9 mouse cellular contexts compared by ENCODE assay signal in the genomic region with DNA sequence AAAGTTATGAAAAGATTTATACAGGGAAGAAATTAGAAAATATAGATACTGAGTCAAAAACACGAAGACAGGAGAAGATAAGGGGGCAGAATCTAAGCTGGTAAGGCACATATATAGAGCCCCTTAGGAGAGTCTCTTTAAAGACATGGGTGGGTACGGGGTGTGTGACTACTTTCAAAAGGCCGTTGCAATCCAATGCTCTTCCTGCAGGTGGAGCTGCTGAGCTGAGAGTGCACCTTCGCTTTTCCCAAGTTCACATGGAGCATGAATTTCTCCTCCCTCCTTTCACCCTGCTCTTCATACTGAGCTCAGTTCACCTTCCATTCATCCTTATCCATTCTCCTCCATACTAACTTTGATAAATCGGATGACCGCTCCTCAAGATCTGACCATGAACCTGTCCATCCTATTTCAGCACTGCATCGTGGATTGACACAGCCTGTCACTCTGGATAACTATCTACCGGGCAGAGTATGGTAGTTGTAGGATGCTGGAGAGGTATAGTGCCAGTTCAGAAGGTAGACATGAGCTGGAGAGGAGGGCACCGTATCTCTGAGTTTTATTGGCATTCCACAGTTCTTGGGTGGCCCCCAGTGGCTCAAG.
DNase-seq lines count a peak whose midpoint lies in the region; ATAC-seq and TF ChIP-seq lines count a peak whose summit lies in the region.
"Had no signal": no experiment of that assay in that cellular context is flagged by ENCODE, and none has a peak within 500 bp of the region (broad histone marks: within the 10 kb centered on the region; RNA-seq: fewer than 3 reads in every experiment).

No protein-coding gene starts in this region.

- no peak overlapping the region for H3K4me3 ChIP-seq in forebrain, embryonic 11.5 days (ENCODE audit: low read depth, low read length)
- H3K4me3 ChIP-seq in forebrain, embryonic 14.5 days (ENCODE audit: low read depth, low read length), result no peak overlapping the region
- no peak overlapping the region for H3K4me3 ChIP-seq in midbrain, postnatal 0 days (ENCODE audit: low read depth, low read length)
- no peak overlapping the region for H3K4me3 ChIP-seq in midbrain, embryonic 10.5 days
- no peak overlapping the region for H3K4me3 ChIP-seq in stomach, postnatal 0 days (ENCODE audit: low read depth, low read length)
- no peak overlapping the region for H3K4me3 ChIP-seq in forebrain, embryonic 12.5 days (replicated peaks)
- H3K4me3 ChIP-seq: hindbrain, embryonic 15.5 days had no signal

- ATAC-seq in forebrain, embryonic 11.5 days (replicated peaks; ENCODE audit: low FRiP score), result no peak
- no peak for ATAC-seq in forebrain, embryonic 14.5 days
- ATAC-seq in midbrain, postnatal 0 days (ENCODE audit: low FRiP score), result no peak
- no peak for ATAC-seq in stomach, postnatal 0 days (ENCODE audit: low FRiP score, low TSS enrichment)
- ATAC-seq in forebrain, embryonic 12.5 days (ENCODE audit: low FRiP score), result no peak

- no peak for TF ChIP-seq EP300 in stomach, postnatal 0 days (optimal IDR thresholded peaks at IDR 0.05)

- peak; percentile 56 for DNase-seq in forebrain, embryonic 11.5 days (ENCODE audit: low spot score)
- no peak for DNase-seq in forebrain, embryonic 14.5 days (ENCODE audit: low spot score)
- no peak for DNase-seq in midbrain, postnatal 0 days (ENCODE audit: low spot score)
- DNase-seq in midbrain, embryonic 10.5 days (ENCODE audit: low spot score), result no peak
- DNase-seq in brain, embryonic 14.5 days (ENCODE audit: low read depth), result no peak
- peak; percentile 50 for DNase-seq in kidney, postnatal 10 days
- DNase-seq in stomach, postnatal 0 days (ENCODE audit: low spot score), result peak; percentile 47

- no peaks in the 10 kb centered on the region for H3K27me3 ChIP-seq in forebrain, embryonic 11.5 days (ENCODE audit: control insufficient read depth, insufficient read depth, low read length)
- no peaks in the 10 kb centered on the region for H3K27me3 ChIP-seq in forebrain, embryonic 14.5 days (replicated peaks; ENCODE audit: control insufficient read depth, insufficient read depth, low read length)
- no peaks in the 10 kb centered on the region; the same call in 1 of the 2 replicates for H3K27me3 ChIP-seq in midbrain, postnatal 0 days (ENCODE audit: insufficient read depth, low read length)
- no peaks in the 10 kb centered on the region for H3K27me3 ChIP-seq in midbrain, embryonic 10.5 days (ENCODE audit: low read depth, poor library complexity, severe bottlenecking)
- no peaks in the 10 kb centered on the region for H3K27me3 ChIP-seq in stomach, postnatal 0 days (ENCODE audit: control insufficient read depth, insufficient read depth, low read length)
- no peaks in the 10 kb centered on the region for H3K27me3 ChIP-seq in forebrain, embryonic 12.5 days
- H3K27me3 ChIP-seq: hindbrain, embryonic 15.5 days had no signal

- no peaks in the 10 kb centered on the region for H3K4me1 ChIP-seq in forebrain, embryonic 11.5 days (replicated peaks; ENCODE audit: control insufficient read depth, insufficient read depth, low read length)
- no peaks in the 10 kb centered on the region for H3K4me1 ChIP-seq in forebrain, embryonic 14.5 days (ENCODE audit: control insufficient read depth, insufficient read depth, low read length)
- no peaks in the 10 kb centered on the region for H3K4me1 ChIP-seq in midbrain, postnatal 0 days (ENCODE audit: insufficient read depth, low read length)
- peaks cover 6% of the 10 kb centered on the region for H3K4me1 ChIP-seq in midbrain, embryonic 10.5 days
- no peaks in the 10 kb centered on the region for H3K4me1 ChIP-seq in stomach, postnatal 0 days (replicated peaks; ENCODE audit: control insufficient read depth, insufficient read depth)
- H3K4me1 ChIP-seq in forebrain, embryonic 12.5 days, result peaks cover 4% of the 10 kb centered on the region; the same call in 1 of the 2 replicates
- H3K4me1 ChIP-seq: hindbrain, embryonic 15.5 days had no signal

- no peak overlapping the region for H3K9ac ChIP-seq in forebrain, embryonic 11.5 days (ENCODE audit: low read length)
- H3K9ac ChIP-seq in forebrain, embryonic 14.5 days (ENCODE audit: low read length), result no peak overlapping the region
- H3K9ac ChIP-seq in midbrain, postnatal 0 days (replicated peaks; ENCODE audit: low read length, poor library complexity, severe bottlenecking), result no peak overlapping the region
- no peak overlapping the region for H3K9ac ChIP-seq in stomach, postnatal 0 days (ENCODE audit: low read length)
- H3K9ac ChIP-seq in forebrain, embryonic 12.5 days, result no peak overlapping the region
- H3K9ac ChIP-seq: hindbrain, embryonic 15.5 days had no signal

- H3K4me2 ChIP-seq in forebrain, embryonic 11.5 days (ENCODE audit: low read depth, low read length, severe bottlenecking), result no peak overlapping the region
- H3K4me2 ChIP-seq in forebrain, embryonic 14.5 days (ENCODE audit: low read length), result no peak overlapping the region
- H3K4me2 ChIP-seq in midbrain, postnatal 0 days (ENCODE audit: low read depth, low read length, poor library complexity, severe bottlenecking), result no peak overlapping the region
- no peak overlapping the region for H3K4me2 ChIP-seq in stomach, postnatal 0 days (replicated peaks; ENCODE audit: low read depth)
- no peak overlapping the region for H3K4me2 ChIP-seq in forebrain, embryonic 12.5 days
- H3K4me2 ChIP-seq: hindbrain, embryonic 15.5 days had no signal

- no peak overlapping the region for H3K27ac ChIP-seq in forebrain, embryonic 11.5 days (ENCODE audit: low read depth, low read length)
- H3K27ac ChIP-seq in forebrain, embryonic 14.5 days (ENCODE audit: low read depth, low read length), result no peak overlapping the region
- H3K27ac ChIP-seq in midbrain, postnatal 0 days (ENCODE audit: low read depth, low read length), result no peak overlapping the region
- no peak overlapping the region for H3K27ac ChIP-seq in midbrain, embryonic 10.5 days (replicated peaks)
- no peak overlapping the region for H3K27ac ChIP-seq in stomach, postnatal 0 days (replicated peaks)
- H3K27ac ChIP-seq in forebrain, embryonic 12.5 days, result no peak overlapping the region
- H3K27ac ChIP-seq: hindbrain, embryonic 15.5 days had no signal

- TF ChIP-seq CTCF in midbrain, postnatal 0 days (IDR thresholded peaks at IDR 0.05), result peak; percentile 33
- TF ChIP-seq CTCF in brain, embryonic 14.5 days (IDR thresholded peaks at IDR 0.05; ENCODE audit: borderline replicate concordance, extremely low read depth, insufficient read depth, insufficient read length), result peak; percentile 56
- TF ChIP-seq CTCF in stomach, postnatal 0 days (IDR thresholded peaks at IDR 0.05; ENCODE audit: low read depth), result peak; percentile 68

- no peaks in the 10 kb centered on the region for H3K36me3 ChIP-seq in forebrain, embryonic 11.5 days (ENCODE audit: control insufficient read depth, insufficient read depth, low read length)
- no peaks in the 10 kb centered on the region for H3K36me3 ChIP-seq in forebrain, embryonic 14.5 days (ENCODE audit: control insufficient read depth, insufficient read depth, low read length)
- H3K36me3 ChIP-seq in midbrain, postnatal 0 days (ENCODE audit: insufficient read depth, low read length), result no peaks in the 10 kb centered on the region
- H3K36me3 ChIP-seq in midbrain, embryonic 10.5 days, result no peaks in the 10 kb centered on the region
- no peaks in the 10 kb centered on the region for H3K36me3 ChIP-seq in stomach, postnatal 0 days (ENCODE audit: control insufficient read depth, insufficient read depth, low read length)
- no peaks in the 10 kb centered on the region for H3K36me3 ChIP-seq in forebrain, embryonic 12.5 days (replicated peaks)
- H3K36me3 ChIP-seq: hindbrain, embryonic 15.5 days had no signal

- 84% methylated on average over 9 of the region's 9 CpGs for WGBS in forebrain, embryonic 11.5 days
- 82% methylated on average over 9 of the region's 9 CpGs for WGBS in forebrain, embryonic 14.5 days
- WGBS in midbrain, postnatal 0 days, result 87% methylated on average over 9 of the region's 9 CpGs
- WGBS in midbrain, embryonic 10.5 days, result 82% methylated on average over 9 of the region's 9 CpGs
- WGBS in stomach, postnatal 0 days, result 82% methylated on average over 9 of the region's 9 CpGs
- 86% methylated on average over 9 of the region's 9 CpGs for WGBS in forebrain, embryonic 12.5 days

- H3K9me3 ChIP-seq in forebrain, embryonic 11.5 days (ENCODE audit: control insufficient read depth, low read length), result no peaks in the 10 kb centered on the region
- no peaks in the 10 kb centered on the region for H3K9me3 ChIP-seq in forebrain, embryonic 14.5 days (replicated peaks; ENCODE audit: control insufficient read depth, low read length)
- H3K9me3 ChIP-seq in midbrain, postnatal 0 days (ENCODE audit: low read length), result no peaks in the 10 kb centered on the region
- H3K9me3 ChIP-seq in midbrain, embryonic 10.5 days (replicated peaks), result no peaks in the 10 kb centered on the region
- H3K9me3 ChIP-seq in stomach, postnatal 0 days (ENCODE audit: control insufficient read depth, low read length), result no peaks in the 10 kb centered on the region
- H3K9me3 ChIP-seq in forebrain, embryonic 12.5 days, result no peaks in the 10 kb centered on the region
- H3K9me3 ChIP-seq: hindbrain, embryonic 15.5 days had no signal

- TF ChIP-seq POLR2A in brain, embryonic 14.5 days (IDR thresholded peaks at IDR 0.05; ENCODE audit: borderline replicate concordance, extremely low read depth, insufficient read depth, insufficient read length, poor library complexity, severe bottlenecking), result no peak

Comparison
In these comparisons a context has a peak if more than half of its experiments do, and no peak if none do; other contexts are left out.
1. DNase-seq: peak in forebrain, embryonic 11.5 days (single experiment), kidney, postnatal 10 days (single experiment) and stomach, postnatal 0 days (single experiment); none in forebrain, embryonic 14.5 days (single experiment), midbrain, postnatal 0 days (single experiment), midbrain, embryonic 10.5 days (single experiment) and brain, embryonic 14.5 days (single experiment).
2. Peak in every context shown above with its lines, with median percentiles within 50 percentile points of each other: CTCF ChIP-seq.